Mouse (Mus musculus): Measurements from ENCODE around the gene Pkd1l2. TPM values are rescaled to one million over a fixed set of nuclear protein-coding genes. Genes with fewer than 3 reads are reported as not detected.

Gene Pkd1l2
- 0.06 and 0.08 TPM in 2 replicates for polyA plus RNA-seq (2016; fragmentation: Nextera tagmentation; extraction: Ambion mirVana)

- Histone ChIP-seq H3K27ac (no peak within 1 kb of the TSS), H3K4me1 (no peaks in the 10 kb centered on the region), H3K9me3 (no peaks in the 10 kb centered on the region), H3K4me3 (no peak within 1 kb of the TSS), H3K4me2 (replicated peaks) (no peak within 1 kb of the TSS), H3K36me3 (no peaks in the 10 kb centered on the region), H3K9ac (no peak within 1 kb of the TSS), H3K27me3 (replicated peaks) (no peaks in the 10 kb centered on the region)
- ATAC-seq (ENCODE audit: low FRiP score, low read depth), result no peak
- WGBS, result 88% methylated on average over 8 of the region's 8 CpGs
Observed at GRCm38 (mm10) chr8:117082399-117082872, at the start of gene Pkd1l2. Gene Pkd1l2, minus strand, starts transcription at chr8:117082449.

- Histone ChIP-seq H3K4me1 (no peaks in the 10 kb centered on the region), H3K27ac (no peak overlapping the region), H3K9ac (no peak overlapping the region), H3K27me3 (replicated peaks) (no peaks in the 10 kb centered on the region), H3K4me3 (no peak overlapping the region), H3K36me3 (no peaks in the 10 kb centered on the region), H3K4me2 (replicated peaks) (no peak overlapping the region), H3K9me3 (no peaks in the 10 kb centered on the region)
- no peak for ATAC-seq (ENCODE audit: low FRiP score, low read depth)
- WGBS, result 85% methylated on average over 8 of the region's 8 CpGs
Observed at GRCm38 (mm10) chr8:117127063-117127462, 44.8 kb upstream of the Pkd1l2 start.

GRCm38 (mm10) chr8:117126411-117126810, 44.2 kb upstream of the Pkd1l2 start:
- no peaks in the 10 kb centered on the region for H3K4me1 ChIP-seq
- ATAC-seq (ENCODE audit: low FRiP score, low read depth), result no peak

GRCm38 (mm10) chr8:117125854-117126253, 43.6 kb upstream of the Pkd1l2 start:
- Histone ChIP-seq H3K4me1 (no peaks in the 10 kb centered on the region), H3K36me3 (no peaks in the 10 kb centered on the region), H3K27ac (no peak overlapping the region), H3K4me2 (replicated peaks) (no peak overlapping the region), H3K27me3 (replicated peaks) (no peaks in the 10 kb centered on the region), H3K9ac (no peak overlapping the region), H3K9me3 (no peaks in the 10 kb centered on the region), H3K4me3 (no peak overlapping the region)
- 90% methylated on average over 3 of the region's 3 CpGs for WGBS
- no peak for ATAC-seq (ENCODE audit: low FRiP score, low read depth)

More at GRCm38 (mm10) chr8:117126411-117126810, 44.2 kb upstream of the Pkd1l2 start:
- Histone ChIP-seq H3K9me3 (no peaks in the 10 kb centered on the region), H3K27ac (no peak overlapping the region), H3K4me2 (replicated peaks) (no peak overlapping the region), H3K4me3 (no peak overlapping the region), H3K27me3 (replicated peaks) (no peaks in the 10 kb centered on the region), H3K9ac (no peak overlapping the region), H3K36me3 (no peaks in the 10 kb centered on the region)
- 95% methylated on average over 3 of the region's 3 CpGs for WGBS

GRCm38 (mm10) chr8:117123850-117124633, 41.8 kb upstream of the Pkd1l2 start:
- Histone ChIP-seq H3K27me3 (replicated peaks) (no peaks in the 10 kb centered on the region), H3K4me2 (replicated peaks) (no peak overlapping the region), H3K4me1 (no peaks in the 10 kb centered on the region), H3K9me3 (no peaks in the 10 kb centered on the region), H3K9ac (no peak overlapping the region), H3K36me3 (no peaks in the 10 kb centered on the region), H3K27ac (no peak overlapping the region), H3K4me3 (no peak overlapping the region)
- 85% methylated on average over 13 of the region's 13 CpGs for WGBS
- ATAC-seq (ENCODE audit: low FRiP score, low read depth), result no peak

- no peak overlapping the region for H3K9ac ChIP-seq
- no peaks in the 10 kb centered on the region for H3K27me3 ChIP-seq (replicated peaks)
- no peak overlapping the region for H3K4me3 ChIP-seq
- ATAC-seq (ENCODE audit: low FRiP score, low read depth), result no peak
- no peak overlapping the region for H3K4me2 ChIP-seq (replicated peaks)
- H3K27ac ChIP-seq, result no peak overlapping the region
- WGBS, result 42% methylated on average over 8 of the region's 8 CpGs
- H3K4me1 ChIP-seq, result no peaks in the 10 kb centered on the region
- no peaks in the 10 kb centered on the region for H3K36me3 ChIP-seq
- H3K9me3 ChIP-seq, result no peaks in the 10 kb centered on the region
Observed at GRCm38 (mm10) chr8:117121277-117121676, 39.0 kb upstream of the Pkd1l2 start.

- ATAC-seq (ENCODE audit: low FRiP score, low read depth), result no peak
- Histone ChIP-seq H3K4me2 (replicated peaks) (no peak overlapping the region), H3K4me1 (no peaks in the 10 kb centered on the region), H3K9me3 (no peaks in the 10 kb centered on the region), H3K27ac (no peak overlapping the region), H3K27me3 (replicated peaks) (no peaks in the 10 kb centered on the region), H3K36me3 (no peaks in the 10 kb centered on the region), H3K4me3 (no peak overlapping the region), H3K9ac (no peak overlapping the region)
- 91% methylated on average over 9 of the region's 9 CpGs for WGBS
Observed at GRCm38 (mm10) chr8:117118409-117118808, 36.2 kb upstream of the Pkd1l2 start.

GRCm38 (mm10) chr8:117116534-117116933, 34.3 kb upstream of the Pkd1l2 start:
- no peak overlapping the region for H3K9ac ChIP-seq
- WGBS, result 80% methylated on average over 7 of the region's 7 CpGs
- no peaks in the 10 kb centered on the region for H3K4me1 ChIP-seq
- no peak for ATAC-seq (ENCODE audit: low FRiP score, low read depth)
- no peaks in the 10 kb centered on the region for H3K36me3 ChIP-seq
- no peaks in the 10 kb centered on the region for H3K27me3 ChIP-seq (replicated peaks)
- H3K27ac ChIP-seq, result no peak overlapping the region
- no peak overlapping the region for H3K4me2 ChIP-seq (replicated peaks)
- H3K9me3 ChIP-seq, result no peaks in the 10 kb centered on the region
- no peak overlapping the region for H3K4me3 ChIP-seq

- ATAC-seq (ENCODE audit: low FRiP score, low read depth), result no peak
Observed at GRCm38 (mm10) chr8:117115676-117116446, 33.6 kb upstream of the Pkd1l2 start.

GRCm38 (mm10) chr8:117115094-117115493, 32.8 kb upstream of the Pkd1l2 start:
- no peak for ATAC-seq (ENCODE audit: low FRiP score, low read depth)

More at GRCm38 (mm10) chr8:117115676-117116446, 33.6 kb upstream of the Pkd1l2 start:
- H3K27ac ChIP-seq, result no peak overlapping the region
- no peaks in the 10 kb centered on the region for H3K27me3 ChIP-seq (replicated peaks)
- H3K4me1 ChIP-seq, result no peaks in the 10 kb centered on the region
- H3K9ac ChIP-seq, result no peak overlapping the region
- H3K4me3 ChIP-seq, result no peak overlapping the region
- no peaks in the 10 kb centered on the region for H3K36me3 ChIP-seq
- H3K4me2 ChIP-seq (replicated peaks), result peak overlapping the region; percentile 31
- WGBS, result 17% methylated on average over 13 of the region's 13 CpGs
- no peaks in the 10 kb centered on the region for H3K9me3 ChIP-seq

GRCm38 (mm10) chr8:117112261-117112660, 30.0 kb upstream of the Pkd1l2 start:
- no peak for ATAC-seq (ENCODE audit: low FRiP score, low read depth)
- Histone ChIP-seq H3K36me3 (no peaks in the 10 kb centered on the region), H3K4me2 (replicated peaks) (no peak overlapping the region), H3K9me3 (no peaks in the 10 kb centered on the region), H3K4me3 (no peak overlapping the region), H3K4me1 (no peaks in the 10 kb centered on the region), H3K27me3 (replicated peaks) (no peaks in the 10 kb centered on the region), H3K27ac (no peak overlapping the region), H3K9ac (no peak overlapping the region)
- 73% methylated on average over 8 of the region's 8 CpGs for WGBS

More at GRCm38 (mm10) chr8:117115094-117115493, 32.8 kb upstream of the Pkd1l2 start:
- Histone ChIP-seq H3K36me3 (no peaks in the 10 kb centered on the region), H3K9me3 (no peaks in the 10 kb centered on the region), H3K4me3 (no peak overlapping the region), H3K4me2 (replicated peaks) (no peak overlapping the region), H3K27ac (no peak overlapping the region), H3K9ac (no peak overlapping the region), H3K4me1 (no peaks in the 10 kb centered on the region), H3K27me3 (replicated peaks) (no peaks in the 10 kb centered on the region)
- 49% methylated on average over 6 of the region's 6 CpGs for WGBS

- H3K27me3 ChIP-seq (replicated peaks), result no peaks in the 10 kb centered on the region
- no peaks in the 10 kb centered on the region for H3K36me3 ChIP-seq
- H3K27ac ChIP-seq, result no peak overlapping the region
- no peaks in the 10 kb centered on the region for H3K9me3 ChIP-seq
- no peak for ATAC-seq (ENCODE audit: low FRiP score, low read depth)
- WGBS, result 92% methylated on average over 3 of the region's 3 CpGs
- no peak overlapping the region for H3K9ac ChIP-seq
- H3K4me2 ChIP-seq (replicated peaks), result no peak overlapping the region
- H3K4me1 ChIP-seq, result no peaks in the 10 kb centered on the region
- H3K4me3 ChIP-seq, result no peak overlapping the region
Observed at GRCm38 (mm10) chr8:117111641-117112040, 29.4 kb upstream of the Pkd1l2 start.
